Mouse (Mus musculus): ENCODE results near the gene Ulk1. TPM values are rescaled to one million over a fixed set of nuclear protein-coding genes. Genes with fewer than 3 reads are reported as not detected.
"Not testable (repeated sequence)": the region's sequence is repeated elsewhere in the genome, so short reads cannot be mapped to it uniquely, and the experiment has no call there.

Ulk1 gene
- total RNA-seq, 1 experiment from 2014 or later = 15.6 TPM

GRCm38 (mm10) chr5:110779276-110779997 lies 30.5 kb downstream of the Ulk1 start:
- ATAC-seq (replicated peaks in 1 of 2; ENCODE audit: insufficient read depth in 1 of 2, low FRiP score in 2 of 2, low TSS enrichment in 1 of 2, low read depth in 1 of 2, poor library complexity in 2 of 2, severe bottlenecking in 2 of 2) = no peak

- no peak for ATAC-seq (replicated peaks in 1 of 2; ENCODE audit: insufficient read depth in 1 of 2, low FRiP score in 2 of 2, low TSS enrichment in 1 of 2, low read depth in 1 of 2, poor library complexity in 2 of 2, severe bottlenecking in 2 of 2)
Measured at GRCm38 (mm10) chr5:110778263-110778662, 31.6 kb downstream of the Ulk1 start.

- no peak for ATAC-seq (replicated peaks in 1 of 2; ENCODE audit: insufficient read depth in 1 of 2, low FRiP score in 2 of 2, low TSS enrichment in 1 of 2, low read depth in 1 of 2, poor library complexity in 2 of 2, severe bottlenecking in 2 of 2)
Measured at GRCm38 (mm10) chr5:110776141-110776540, 33.8 kb downstream of the Ulk1 start.

GRCm38 (mm10) chr5:110774511-110774910 lies 35.4 kb downstream of the Ulk1 start:
- no peak for ATAC-seq (replicated peaks in 1 of 2; ENCODE audit: insufficient read depth in 1 of 2, low FRiP score in 2 of 2, low TSS enrichment in 1 of 2, low read depth in 1 of 2, poor library complexity in 2 of 2, severe bottlenecking in 2 of 2)

- not testable (repeated sequence) for ATAC-seq (replicated peaks in 1 of 2; ENCODE audit: insufficient read depth in 1 of 2, low FRiP score in 2 of 2, low TSS enrichment in 1 of 2, low read depth in 1 of 2, poor library complexity in 2 of 2, severe bottlenecking in 2 of 2)
Measured at GRCm38 (mm10) chr5:110772945-110773344, 37.0 kb downstream of the Ulk1 start.

- peak; percentile 94 to 95 for ATAC-seq (replicated peaks in 1 of 2; ENCODE audit: insufficient read depth in 1 of 2, low FRiP score in 2 of 2, low TSS enrichment in 1 of 2, low read depth in 1 of 2, poor library complexity in 2 of 2, severe bottlenecking in 2 of 2)
Measured at GRCm38 (mm10) chr5:110770448-110771158, 39.3 kb downstream of the Ulk1 start, which contains the start of gene Ep400. Ep400 (minus strand) TSS chr5:110770717.

- no peak; a peak in 1 of 4 replicates for ATAC-seq (replicated peaks in 1 of 2; ENCODE audit: insufficient read depth in 1 of 2, low FRiP score in 2 of 2, low TSS enrichment in 1 of 2, low read depth in 1 of 2, poor library complexity in 2 of 2, severe bottlenecking in 2 of 2)
Measured at GRCm38 (mm10) chr5:110770031-110770445, 39.9 kb downstream of the Ulk1 start.

- no peak for ATAC-seq (replicated peaks in 1 of 2; ENCODE audit: insufficient read depth in 1 of 2, low FRiP score in 2 of 2, low TSS enrichment in 1 of 2, low read depth in 1 of 2, poor library complexity in 2 of 2, severe bottlenecking in 2 of 2)
Measured at GRCm38 (mm10) chr5:110769272-110769671, 40.6 kb downstream of the Ulk1 start.

GRCm38 (mm10) chr5:110763890-110764289 lies 46.0 kb downstream of the Ulk1 start:
- ATAC-seq (replicated peaks in 1 of 2; ENCODE audit: insufficient read depth in 1 of 2, low FRiP score in 2 of 2, low TSS enrichment in 1 of 2, low read depth in 1 of 2, poor library complexity in 2 of 2, severe bottlenecking in 2 of 2) = no peak

- no peak for ATAC-seq (replicated peaks in 1 of 2; ENCODE audit: insufficient read depth in 1 of 2, low FRiP score in 2 of 2, low TSS enrichment in 1 of 2, low read depth in 1 of 2, poor library complexity in 2 of 2, severe bottlenecking in 2 of 2)
Measured at GRCm38 (mm10) chr5:110745021-110745420, 64.9 kb downstream of the Ulk1 start.

- ATAC-seq (replicated peaks in 1 of 2; ENCODE audit: insufficient read depth in 1 of 2, low FRiP score in 2 of 2, low TSS enrichment in 1 of 2, low read depth in 1 of 2, poor library complexity in 2 of 2, severe bottlenecking in 2 of 2) = 0 out of 4 replicates have a peak, but pooled peaks of 1 of the 2 experiments have one; percentile 32
Measured at GRCm38 (mm10) chr5:110739496-110740275, 70.2 kb downstream of the Ulk1 start.

- ATAC-seq (replicated peaks in 1 of 2; ENCODE audit: insufficient read depth in 1 of 2, low FRiP score in 2 of 2, low TSS enrichment in 1 of 2, low read depth in 1 of 2, poor library complexity in 2 of 2, severe bottlenecking in 2 of 2) = no peak
Measured at GRCm38 (mm10) chr5:110735606-110736005, 74.3 kb downstream of the Ulk1 start.

Other genes with a start within 250 kb of the Ulk1 start
- 23.3 and 24.8 TPM in 2 replicates for gene Noc4l, start 156.7 kb downstream of the Ulk1 start, total RNA-seq (2017)
- 4.9 and 9.2 TPM in 2 replicates for gene Ddx51, start 156.6 kb downstream of the Ulk1 start, total RNA-seq (2017)
- 47.0 and 56.7 TPM in 2 replicates for gene Ep400, start 39.4 kb downstream of the Ulk1 start, total RNA-seq (2017)
- gene Pus1, start 29.4 kb downstream of the Ulk1 start, total RNA-seq (2017) = 46.0 and 75.6 TPM in 2 replicates
- gene Hscb, start 29.7 kb upstream of the Ulk1 start, total RNA-seq (2017) = 76.1 and 99.3 TPM in 2 replicates
- gene Chek2, start 29.9 kb upstream of the Ulk1 start, total RNA-seq (2017) = 37.2 and 42.2 TPM in 2 replicates
- gene Ttc28, start 69.7 kb upstream of the Ulk1 start, total RNA-seq (2017) = 2.3 and 4.8 TPM in 2 replicates